Comparison of ENCODE assay signal across 8 mouse cellular contexts in the genomic region with DNA sequence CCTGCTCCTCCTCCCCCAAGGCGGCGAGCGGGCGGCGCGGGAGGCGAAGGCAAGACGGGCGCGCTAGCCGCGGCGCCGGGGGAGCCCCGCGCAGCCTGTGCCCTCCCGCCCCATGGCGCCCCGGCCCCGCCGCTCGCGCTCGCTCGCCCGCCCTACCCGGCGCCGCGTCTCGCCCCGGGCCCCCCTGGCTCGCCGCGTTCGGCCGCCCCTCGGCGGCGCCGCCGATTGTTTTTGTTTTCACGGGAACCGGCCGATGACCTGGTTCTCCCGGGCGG. TPM values are rescaled to one million over a fixed set of nuclear protein-coding genes. Genes with fewer than 3 reads are reported as not detected.
DNase-seq lines count a peak whose midpoint lies in the region; ATAC-seq and TF ChIP-seq lines count a peak whose summit lies in the region.

No protein-coding gene starts in this region.

- peak overlapping the region; percentile 79 for H3K27ac ChIP-seq in cerebellum, adult 2 months (ENCODE audit: insufficient read depth, low read length)
- H3K27ac ChIP-seq in neural tube, embryonic 11.5 days (ENCODE audit: low read depth, low read length): peak overlapping the region; percentile 97
- peak overlapping the region; percentile 98 for H3K27ac ChIP-seq in limb, embryonic 12.5 days
- H3K27ac ChIP-seq in stomach, embryonic 14.5 days (ENCODE audit: low read length): peak overlapping the region; percentile 97

- no peaks in the 10 kb centered on the region for H3K27me3 ChIP-seq in cerebellum, adult 2 months (ENCODE audit: control insufficient read depth, insufficient read depth, low read length)
- H3K27me3 ChIP-seq in neural tube, embryonic 11.5 days (ENCODE audit: control insufficient read depth, insufficient read depth, low read length): no peaks in the 10 kb centered on the region
- no peaks in the 10 kb centered on the region for H3K27me3 ChIP-seq in limb, embryonic 12.5 days
- no peaks in the 10 kb centered on the region for H3K27me3 ChIP-seq in stomach, embryonic 14.5 days (ENCODE audit: control insufficient read depth, insufficient read depth, low read length)

- peak overlapping the region; percentile 62 for H3K4me3 ChIP-seq in cerebellum, adult 2 months (replicated peaks; ENCODE audit: insufficient read depth, low read depth, low read length)
- peak overlapping the region; percentile 95 for H3K4me3 ChIP-seq in neural tube, embryonic 11.5 days (ENCODE audit: low read depth, low read length)
- H3K4me3 ChIP-seq in limb, embryonic 12.5 days (replicated peaks): peak overlapping the region; percentile 97
- H3K4me3 ChIP-seq in stomach, embryonic 14.5 days (ENCODE audit: low read depth, low read length): peak overlapping the region; percentile 94

- H3K9me3 ChIP-seq in neural tube, embryonic 11.5 days (ENCODE audit: control insufficient read depth, low read length): no peaks in the 10 kb centered on the region
- no peaks in the 10 kb centered on the region for H3K9me3 ChIP-seq in limb, embryonic 12.5 days
- H3K9me3 ChIP-seq in stomach, embryonic 14.5 days (ENCODE audit: control insufficient read depth, low read depth, low read length): no peaks in the 10 kb centered on the region

- no peak; the same call in 1 of the 2 replicates for ATAC-seq in neural tube, embryonic 11.5 days (ENCODE audit: insufficient read depth, low FRiP score, low TSS enrichment)
- no peak; the same call in 1 of the 2 replicates for ATAC-seq in limb, embryonic 12.5 days (ENCODE audit: insufficient number of reproducible peaks, insufficient read depth, low FRiP score, low TSS enrichment, low read depth)
- no peak for ATAC-seq in stomach, embryonic 14.5 days (ENCODE audit: insufficient number of reproducible peaks, insufficient read depth, low FRiP score, low read depth)

- no peaks in the 10 kb centered on the region for H3K4me1 ChIP-seq in cerebellum, adult 2 months (ENCODE audit: control insufficient read depth, insufficient read depth, low read length)
- peaks cover 13% of the 10 kb centered on the region; the same call in 1 of the 2 replicates for H3K4me1 ChIP-seq in neural tube, embryonic 11.5 days (ENCODE audit: control insufficient read depth, insufficient read depth, low read length)
- peaks cover 30% of the 10 kb centered on the region for H3K4me1 ChIP-seq in limb, embryonic 12.5 days (replicated peaks)
- H3K4me1 ChIP-seq in stomach, embryonic 14.5 days (ENCODE audit: control insufficient read depth, insufficient read depth, low read length): peaks cover 27% of the 10 kb centered on the region

- no peak for TF ChIP-seq CTCF in cerebellum, adult 2 months (IDR thresholded peaks at IDR 0.05; ENCODE audit: borderline replicate concordance, insufficient read depth, low read depth, low read length)

- H3K36me3 ChIP-seq in neural tube, embryonic 11.5 days (ENCODE audit: control insufficient read depth, insufficient read depth, low read length): no peaks in the 10 kb centered on the region
- H3K36me3 ChIP-seq in limb, embryonic 12.5 days: no peaks in the 10 kb centered on the region
- H3K36me3 ChIP-seq in stomach, embryonic 14.5 days (ENCODE audit: control insufficient read depth, insufficient read depth, low read length): no peaks in the 10 kb centered on the region

- TF ChIP-seq POLR2A in cerebellum, adult 2 months (IDR thresholded peaks at IDR 0.05; ENCODE audit: borderline replicate concordance, insufficient read depth, low read length): peak; percentile 66

- peak overlapping the region; percentile 93 for H3K9ac ChIP-seq in neural tube, embryonic 11.5 days (ENCODE audit: low read length)
- peak overlapping the region; percentile 95 for H3K9ac ChIP-seq in limb, embryonic 12.5 days (replicated peaks)
- H3K9ac ChIP-seq in stomach, embryonic 14.5 days (replicated peaks; ENCODE audit: low read depth, low read length): peak overlapping the region; percentile 92

- no peak for DNase-seq in cerebellum, adult 2 months
- DNase-seq in cerebellum, adult 9-11 months: no peak
- DNase-seq in neural tube, embryonic 11.5 days (ENCODE audit: low spot score): no peak
- no peak for DNase-seq in neural tube, embryonic 10.5 days (ENCODE audit: extremely low spot score, low spot score)
- DNase-seq in gastrocnemius, postnatal 25 days: no peak
- DNase-seq in right cerebral cortex, postnatal 36 days (ENCODE audit: low spot score in 2 of 2): no peak

- peak overlapping the region; percentile 71 for H3K4me2 ChIP-seq in neural tube, embryonic 11.5 days (ENCODE audit: low read depth)
- H3K4me2 ChIP-seq in limb, embryonic 12.5 days: peak overlapping the region; percentile 69
- peak overlapping the region; percentile 82 for H3K4me2 ChIP-seq in stomach, embryonic 14.5 days (replicated peaks; ENCODE audit: low read depth, low read length)

- WGBS in cerebellum, adult 2 months: under 1% methylated on average over 34 of the region's 47 CpGs
- WGBS in neural tube, embryonic 11.5 days: 0% methylated on average over 6 of the region's 47 CpGs
- under 1% methylated on average over 41 of the region's 47 CpGs for WGBS in limb, embryonic 12.5 days
- WGBS in stomach, embryonic 14.5 days: under 1% methylated on average over 21 of the region's 47 CpGs

RNA-seq across cellular contexts. Expression of a gene that starts 0.3 kb away (rescaled TPM):
- polyA plus RNA-seq in cerebellum, adult 2 months (2012; rRNA removed): 110 and 113 TPM in 2 replicates
- 9.7 and 13.0 TPM in 2 replicates for polyA plus RNA-seq in neural tube, embryonic 11.5 days (2014; fragmentation: Nextera tagmentation; extraction: Ambion mirVana)
- polyA plus RNA-seq in limb, embryonic 12.5 days (2016; fragmentation: Nextera tagmentation; extraction: Ambion mirVana): 18.7 and 21.1 TPM in 2 replicates
- 8.3 and 10.4 TPM in 2 replicates for polyA plus RNA-seq in stomach, embryonic 14.5 days (2014; fragmentation: Nextera tagmentation; extraction: Ambion mirVana)
- 10 to 100 TPM; 85.7 to 94.4 TPM for total RNA-seq in gastrocnemius, postnatal 25 days (2021)

RNA-seq across cellular contexts. Expression of a gene that starts 53.5 kb away (rescaled TPM):
- polyA plus RNA-seq in cerebellum, adult 2 months (2012; rRNA removed): 40.2 and 40.6 TPM in 2 replicates
- 18.6 and 19.4 TPM in 2 replicates for polyA plus RNA-seq in neural tube, embryonic 11.5 days (2014; fragmentation: Nextera tagmentation; extraction: Ambion mirVana)
- 18.9 and 20.8 TPM in 2 replicates for polyA plus RNA-seq in limb, embryonic 12.5 days (2016; fragmentation: Nextera tagmentation; extraction: Ambion mirVana)
- polyA plus RNA-seq in stomach, embryonic 14.5 days (2014; fragmentation: Nextera tagmentation; extraction: Ambion mirVana): 21.7 and 27.3 TPM in 2 replicates
- 10 to 100 TPM; 17.5 to 20.3 TPM for total RNA-seq in gastrocnemius, postnatal 25 days (2021)
